Mouse (Mus musculus) liver, embryonic 16.5 days (tissue): ENCODE measurements around the gene Pmpca. TPM values are rescaled to one million over a fixed set of nuclear protein-coding genes. Genes with fewer than 3 reads are reported as not detected.

ENCODE experiments used
- ATAC-seq: fragments of 200-750 bp; cut with Nextera tagmentation; 2 replicates; pipeline ENCODE4 v1.8.0; 2017; ENCODE audit warnings: low read depth, mild to moderate bottlenecking, moderate number of reproducible peaks, moderate library complexity
- H3K27ac ChIP-seq: fragments of 300-500 bp; sonication (generic); 2 replicates; pipeline ENCODE4 v1.5.1; 2014; ENCODE audit warnings: mild to moderate bottlenecking, low read length
- H3K27me3 ChIP-seq: fragments of 300-500 bp; sonication (generic); 2 replicates; pipeline ENCODE4 v1.6.1; 2014; ENCODE audit warnings: low read depth, low read length, mixed read lengths; ENCODE audit not compliant: control insufficient read depth, insufficient read depth
- H3K36me3 ChIP-seq: fragments of 300-500 bp; sonication (generic); 2 replicates; pipeline ENCODE4 v1.6.1; 2014; ENCODE audit warnings: mild to moderate bottlenecking; ENCODE audit not compliant: control insufficient read depth, insufficient read depth
- H3K4me1 ChIP-seq: fragments of 300-500 bp; sonication (generic); 2 replicates; pipeline ENCODE4 v1.6.1; 2014; ENCODE audit warnings: low read depth, low read length, mixed read lengths; ENCODE audit not compliant: control insufficient read depth
- H3K4me2 ChIP-seq: fragments of 300-500 bp; sonication (generic); 2 replicates; pipeline ENCODE4 v1.6.1; 2014; ENCODE audit warnings: low read depth, low read length, mixed read lengths
- H3K4me3 ChIP-seq: fragments of 300-500 bp; sonication (generic); 2 replicates; pipeline ENCODE4 v1.5.1; 2014; ENCODE audit warnings: low read depth, mild to moderate bottlenecking, low read length
- H3K9ac ChIP-seq: fragments of 300-500 bp; sonication (generic); 2 replicates; pipeline ENCODE4 v1.6.1; 2014; ENCODE audit warnings: low read depth, low read length
- H3K9me3 ChIP-seq: fragments of 300-500 bp; sonication (generic); replicated peaks from 2 replicates; pipeline ENCODE4 v1.6.1; 2016; ENCODE audit warnings: low read length; ENCODE audit not compliant: control insufficient read depth
- WGBS: fragments of 180-500 bp; shearing (Covaris S2); extraction: QIAGEN DNeasy Blood & Tissue Kit; methylation state at CpG from one replicate; pipeline ENCODE4 v1.1.7; 2014; ENCODE audit not compliant: insufficient replicate concordance; 5-methylcytosine and 5-hydroxymethylcytosine counted together
- polyA plus RNA-seq: library from polyadenylated mRNA; unstranded; fragments of >200 nt; fragmentation: Nextera tagmentation; extraction: Ambion mirVana; gene quantifications from 2 replicates; pipeline ENCODE4 v1.2.1, GENCODE M21; 2015

The Pmpca gene
- polyA plus RNA-seq, 1 experiment from 2014 or later = 55.8 TPM

DNA sequence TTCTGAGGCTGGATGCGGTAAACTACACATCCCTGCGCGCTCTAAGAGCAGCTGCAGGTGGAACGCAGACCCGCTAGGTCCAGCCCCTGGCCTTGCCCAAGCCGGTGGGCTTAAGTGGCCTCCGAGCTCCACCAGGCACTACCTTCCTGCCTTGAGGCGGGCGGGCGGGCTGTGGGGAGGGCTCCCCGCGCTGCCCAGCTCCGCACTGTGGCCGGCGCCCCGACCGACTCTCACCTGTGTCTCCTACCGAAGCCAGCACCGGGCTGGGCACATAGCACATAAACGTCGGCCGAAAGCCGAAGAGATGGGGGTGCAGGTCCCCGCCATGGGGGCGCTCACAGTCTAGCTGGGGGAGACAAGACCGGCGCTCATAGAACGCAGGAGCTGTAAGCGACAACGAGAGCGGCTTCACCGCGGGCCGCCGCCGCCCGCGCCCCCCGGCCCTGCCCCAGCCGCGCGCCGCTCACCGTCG lies 421 bp upstream of the Pmpca start:
- H3K36me3 ChIP-seq = peaks cover 60% of the 10 kb centered on the region

DNA sequence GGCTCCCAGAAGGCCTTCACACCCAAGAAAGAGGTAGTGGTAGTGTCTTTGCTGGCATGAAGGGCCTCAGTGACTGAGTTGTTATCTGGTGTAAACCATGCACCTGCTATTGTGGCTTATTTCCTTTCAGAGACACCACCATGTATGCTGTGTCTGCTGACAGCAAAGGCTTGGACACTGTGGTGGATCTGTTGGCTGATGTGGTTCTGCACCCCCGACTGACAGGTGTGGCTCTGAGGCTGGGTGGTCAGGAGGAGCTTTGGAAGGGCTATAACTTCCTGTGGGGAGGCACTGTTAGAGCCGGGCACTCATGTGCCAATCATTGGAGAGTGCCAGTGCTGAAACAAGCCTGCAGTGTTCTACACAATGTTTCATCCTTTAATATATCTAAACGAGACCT lies 1.8 kb downstream of the Pmpca start:
- Histone ChIP-seq H3K27me3 (no peaks in the 10 kb centered on the region), H3K4me3 (no peak overlapping the region), H3K9ac (no peak overlapping the region), H3K9me3 (no peaks in the 10 kb centered on the region), H3K36me3 (peaks cover 61% of the 10 kb centered on the region), H3K4me2 (0 out of 2 replicates have a peak overlapping the region, but pooled peaks have one; percentile 11), H3K4me1 (peaks cover 20% of the 10 kb centered on the region), H3K27ac (no peak overlapping the region)
- no peak for ATAC-seq
- 54% methylated on average over 3 of the region's 3 CpGs for WGBS

More for the DNA sequence above, 421 bp upstream of the Pmpca start:
- Histone ChIP-seq H3K4me1 (peaks cover 20% of the 10 kb centered on the region), H3K4me2 (peak overlapping the region; percentile 93), H3K9ac (peak overlapping the region; percentile 94), H3K27me3 (no peaks in the 10 kb centered on the region), H3K4me3 (peak overlapping the region; percentile 94), H3K9me3 (no peaks in the 10 kb centered on the region), H3K27ac (peak overlapping the region; percentile 78)
- WGBS = under 1% methylated on average over 45 of the region's 45 CpGs
- peak; percentile 54 for ATAC-seq

DNA sequence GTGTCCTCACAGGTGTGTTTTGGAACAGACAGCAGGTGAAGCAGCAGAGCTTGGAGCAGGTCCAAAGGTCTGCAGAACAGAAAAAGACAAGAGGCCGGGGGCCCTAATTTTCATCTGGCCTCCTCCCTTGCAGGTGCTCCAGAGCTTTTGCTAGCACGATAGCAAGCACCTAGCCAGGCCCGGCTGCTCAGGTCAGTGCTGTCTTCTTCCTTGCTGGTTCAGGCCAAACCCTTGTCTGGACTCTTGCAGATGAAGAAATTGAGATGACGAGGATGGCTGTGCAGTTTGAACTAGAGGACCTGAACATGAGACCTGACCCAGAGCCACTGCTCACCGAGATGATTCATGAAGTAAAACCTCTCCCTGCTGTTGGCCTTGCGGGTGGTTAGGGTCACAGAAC lies 2.5 kb downstream of the Pmpca start:
- 84% methylated on average over 6 of the region's 6 CpGs for WGBS
- Histone ChIP-seq H3K4me3 (no peak overlapping the region), H3K36me3 (peaks cover 60% of the 10 kb centered on the region)

DNA sequence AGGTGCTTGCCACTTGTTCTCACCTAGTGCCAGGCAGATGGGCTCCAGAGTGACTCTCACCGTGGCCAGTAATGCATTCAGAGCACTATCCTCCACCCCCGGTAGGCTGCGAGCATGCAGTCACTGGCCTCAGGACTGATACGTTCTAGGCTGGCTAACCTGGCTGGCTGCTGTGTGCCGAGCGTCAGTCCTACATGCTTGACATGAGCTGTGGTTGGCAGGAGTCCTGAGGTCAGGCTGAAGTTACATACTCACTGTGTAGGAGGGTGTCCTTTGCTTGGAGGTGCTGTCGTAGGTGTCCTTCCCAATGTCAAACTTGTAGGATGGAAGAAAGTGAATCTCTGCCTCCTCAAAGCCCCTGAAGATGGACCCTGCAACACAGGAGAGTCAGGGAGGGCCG lies 9.8 kb downstream of the Pmpca start:
- H3K36me3 ChIP-seq = peaks cover 40% of the 10 kb centered on the region
- no peaks in the 10 kb centered on the region for H3K27me3 ChIP-seq
- peaks cover 5% of the 10 kb centered on the region for H3K4me1 ChIP-seq
- H3K27ac ChIP-seq = no peak overlapping the region
- ATAC-seq = no peak
- no peaks in the 10 kb centered on the region for H3K9me3 ChIP-seq
- no peak overlapping the region for H3K4me3 ChIP-seq
- H3K4me2 ChIP-seq = no peak overlapping the region
- 76% methylated on average over 8 of the region's 8 CpGs for WGBS
- no peak overlapping the region for H3K9ac ChIP-seq

More for the DNA sequence above, 2.5 kb downstream of the Pmpca start:
- Histone ChIP-seq H3K27ac (no peak overlapping the region), H3K4me2 (no peak overlapping the region), H3K9me3 (no peaks in the 10 kb centered on the region), H3K9ac (no peak overlapping the region), H3K4me1 (peaks cover 20% of the 10 kb centered on the region), H3K27me3 (no peaks in the 10 kb centered on the region)
- ATAC-seq = no peak

DNA sequence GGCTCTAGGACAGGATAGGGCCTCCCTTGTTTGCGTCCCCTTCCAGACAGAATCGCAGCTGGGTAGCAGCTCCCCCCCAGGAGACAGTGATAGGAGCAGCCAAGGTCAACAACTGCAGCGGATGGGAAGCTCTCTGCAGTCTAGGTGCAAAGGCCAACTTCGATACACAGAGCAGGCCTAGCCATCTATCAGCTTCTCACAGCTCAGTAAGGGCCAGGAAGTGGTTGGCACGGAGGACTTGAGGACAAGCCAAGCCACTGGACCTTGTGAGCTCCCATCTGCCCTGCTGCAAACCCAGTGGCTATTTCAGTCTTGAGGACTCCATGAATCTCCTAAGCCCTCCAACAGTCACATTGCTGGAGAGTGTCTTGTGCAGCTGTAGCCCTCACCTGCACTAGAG lies 10.5 kb downstream of the Pmpca start:
- Histone ChIP-seq H3K27ac (no peak overlapping the region), H3K9me3 (no peaks in the 10 kb centered on the region), H3K9ac (no peak overlapping the region), H3K4me3 (no peak overlapping the region), H3K4me1 (peaks cover 5% of the 10 kb centered on the region), H3K4me2 (no peak overlapping the region), H3K36me3 (peaks cover 33% of the 10 kb centered on the region), H3K27me3 (no peaks in the 10 kb centered on the region)
- peak; percentile 70 for ATAC-seq
- 64% methylated on average over 5 of the region's 5 CpGs for WGBS

DNA sequence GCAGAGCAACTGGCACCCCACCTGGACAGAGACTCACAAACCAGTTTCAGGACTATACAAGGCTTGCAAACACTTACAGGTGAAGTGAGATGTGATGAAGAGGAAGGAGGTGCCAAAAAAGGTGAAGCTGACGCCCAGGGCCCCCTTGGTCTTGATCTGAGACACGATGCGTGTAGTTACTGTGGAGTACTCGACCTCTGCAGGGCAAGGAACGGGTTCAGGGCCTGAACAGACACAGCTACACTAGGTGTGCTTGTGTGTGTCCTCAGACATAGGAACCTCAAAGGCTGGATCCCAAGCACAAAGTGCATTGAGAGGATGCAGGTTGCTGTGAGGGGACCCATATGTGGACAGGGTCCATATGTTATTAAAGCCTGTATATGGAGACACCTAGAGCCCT lies 11.2 kb downstream of the Pmpca start:
- Histone ChIP-seq H3K9ac (no peak overlapping the region), H3K27me3 (no peaks in the 10 kb centered on the region), H3K4me2 (no peak overlapping the region), H3K4me1 (peaks cover 5% of the 10 kb centered on the region), H3K4me3 (no peak overlapping the region), H3K27ac (no peak overlapping the region), H3K9me3 (no peaks in the 10 kb centered on the region), H3K36me3 (peaks cover 27% of the 10 kb centered on the region)
- 71% methylated on average over 5 of the region's 5 CpGs for WGBS
- no peak for ATAC-seq

DNA sequence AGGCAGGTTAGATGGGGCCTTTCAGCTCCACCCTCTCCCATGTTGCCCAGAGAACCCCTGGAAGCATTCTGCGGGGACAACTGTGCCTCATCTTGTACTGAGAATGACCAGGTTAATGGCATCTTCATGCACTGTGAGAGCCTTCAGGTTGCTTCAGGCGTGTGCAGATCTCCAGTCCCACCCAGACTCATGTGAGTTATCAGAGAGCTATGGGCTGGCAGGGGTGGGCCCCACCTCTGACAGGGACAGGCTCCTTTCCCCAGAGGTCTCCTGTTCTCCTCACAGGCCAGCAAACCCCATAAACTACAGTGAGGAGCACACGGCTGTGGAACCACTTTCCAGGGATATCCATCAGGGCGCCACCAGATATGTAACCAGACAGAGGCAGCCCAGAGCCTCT lies 11.9 kb downstream of the Pmpca start:
- Histone ChIP-seq H3K4me1 (peaks cover 5% of the 10 kb centered on the region), H3K4me2 (no peak overlapping the region), H3K27me3 (no peaks in the 10 kb centered on the region), H3K9ac (no peak overlapping the region), H3K4me3 (no peak overlapping the region), H3K9me3 (no peaks in the 10 kb centered on the region), H3K36me3 (peaks cover 20% of the 10 kb centered on the region), H3K27ac (no peak overlapping the region)
- WGBS = 74% methylated on average over 4 of the region's 4 CpGs
- no peak for ATAC-seq

DNA sequence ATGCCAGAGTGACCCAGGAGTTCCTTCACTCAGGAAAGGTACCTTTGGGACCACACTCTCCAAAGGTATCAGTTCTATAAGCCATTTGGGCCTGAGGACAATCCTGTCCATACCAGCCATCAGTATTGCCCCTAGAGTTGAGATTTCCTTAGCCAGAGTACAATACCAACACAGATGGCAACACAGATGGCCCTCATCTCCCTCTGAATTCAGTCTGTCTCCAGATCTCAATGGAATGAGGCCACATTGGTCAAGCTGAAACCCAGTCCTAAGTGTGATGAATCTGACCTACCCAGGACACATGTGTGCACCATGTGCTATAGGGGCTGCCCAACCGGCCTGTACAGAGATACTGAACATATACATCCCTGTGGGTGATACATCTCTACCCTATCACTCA lies 13.1 kb downstream of the Pmpca start:
- Histone ChIP-seq H3K4me3 (no peak overlapping the region), H3K4me1 (peaks cover 12% of the 10 kb centered on the region), H3K9me3 (no peaks in the 10 kb centered on the region), H3K4me2 (no peak overlapping the region), H3K27me3 (no peaks in the 10 kb centered on the region), H3K27ac (no peak overlapping the region), H3K9ac (no peak overlapping the region), H3K36me3 (peaks cover 9% of the 10 kb centered on the region)
- WGBS = 72% methylated on average over 1 of the region's 1 CpGs
- ATAC-seq = no peak

DNA sequence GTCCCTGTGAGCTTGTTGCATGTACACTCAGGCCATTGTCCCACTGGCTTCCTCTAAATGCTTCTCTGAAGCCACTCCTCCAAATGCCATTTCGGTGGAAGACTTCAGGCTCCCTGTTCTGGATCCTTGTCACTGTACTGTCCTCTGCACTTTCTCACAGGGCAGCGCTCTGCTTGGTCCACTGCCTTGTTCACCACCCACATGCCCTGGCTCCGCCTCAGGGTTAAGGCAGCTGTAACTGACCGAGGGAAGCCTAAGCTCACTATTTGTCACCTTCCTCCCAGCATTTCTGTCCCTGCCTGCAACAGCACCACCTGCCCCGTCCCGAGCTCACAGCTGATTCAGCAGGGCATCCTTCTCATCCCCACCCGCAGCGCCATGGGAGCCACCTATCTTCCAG lies 14.2 kb downstream of the Pmpca start:
- peaks cover 22% of the 10 kb centered on the region for H3K4me1 ChIP-seq
- H3K27me3 ChIP-seq = no peaks in the 10 kb centered on the region
- 76% methylated on average over 8 of the region's 8 CpGs for WGBS
- H3K4me2 ChIP-seq = no peak overlapping the region
- no peak for ATAC-seq
- H3K27ac ChIP-seq = no peak overlapping the region
- no peak overlapping the region for H3K9ac ChIP-seq
- H3K9me3 ChIP-seq = no peaks in the 10 kb centered on the region
- peaks cover 5% of the 10 kb centered on the region for H3K36me3 ChIP-seq
- H3K4me3 ChIP-seq = no peak overlapping the region
